Mouse (Mus musculus) neural tube, embryonic 11.5 days (tissue): ENCODE measurements around the gene Dapk1. TPM values are rescaled to one million over a fixed set of nuclear protein-coding genes. Genes with fewer than 3 reads are reported as not detected.

ENCODE experiments used
- ATAC-seq: fragments of 200-750 bp; cut with Nextera tagmentation; 2 replicates; pipeline ENCODE4 v1.8.0; 2017; ENCODE audit warnings: moderate number of reproducible peaks, mild to moderate bottlenecking, moderate TSS enrichment, moderate library complexity; ENCODE audit not compliant: insufficient read depth, low FRiP score, low TSS enrichment
- DNase-seq: peaks from one replicate; pipeline ENCODE4 v3.0.0-alpha.2; 2015; ENCODE audit warnings: low spot score
- H3K27ac ChIP-seq: fragments of 300-500 bp; sonication (generic); 2 replicates; pipeline ENCODE4 v1.5.1; 2014; ENCODE audit warnings: low read depth, mild to moderate bottlenecking, low read length
- H3K27me3 ChIP-seq: fragments of 300-500 bp; sonication (generic); 2 replicates; pipeline ENCODE4 v1.6.1; 2014; ENCODE audit warnings: mild to moderate bottlenecking, low read length, mixed read lengths; ENCODE audit not compliant: control insufficient read depth, insufficient read depth
- H3K36me3 ChIP-seq: fragments of 300-500 bp; sonication (generic); 2 replicates; pipeline ENCODE4 v1.6.1; 2014; ENCODE audit warnings: mild to moderate bottlenecking, low read length, moderate library complexity, mixed read lengths; ENCODE audit not compliant: control insufficient read depth, insufficient read depth
- H3K4me1 ChIP-seq: fragments of 300-500 bp; sonication (generic); 2 replicates; pipeline ENCODE4 v1.6.1; 2014; ENCODE audit warnings: low read length, mixed read lengths; ENCODE audit not compliant: control insufficient read depth, insufficient read depth
- H3K4me2 ChIP-seq: fragments of 300-500 bp; sonication (generic); 2 replicates; pipeline ENCODE4 v1.6.1; 2014; ENCODE audit warnings: low read depth, mild to moderate bottlenecking, moderate library complexity
- H3K4me3 ChIP-seq: fragments of 300-500 bp; sonication (generic); 2 replicates; pipeline ENCODE4 v1.5.1; 2014; ENCODE audit warnings: low read depth, low read length
- H3K9ac ChIP-seq: fragments of 300-500 bp; sonication (generic); 2 replicates; pipeline ENCODE4 v1.6.1; 2014; ENCODE audit warnings: mild to moderate bottlenecking, low read length
- H3K9me3 ChIP-seq: fragments of 300-500 bp; sonication (generic); 2 replicates; pipeline ENCODE4 v1.6.1; 2016; ENCODE audit warnings: low read length; ENCODE audit not compliant: control insufficient read depth
- WGBS: fragments of 180-500 bp; shearing (Covaris S2); extraction: QIAGEN DNeasy Blood & Tissue Kit; methylation state at CpG from one replicate; pipeline ENCODE4 v1.1.7; 2014; 5-methylcytosine and 5-hydroxymethylcytosine counted together
- polyA plus RNA-seq: library from polyadenylated mRNA; unstranded; fragments of >200 nt; fragmentation: Nextera tagmentation; extraction: Ambion mirVana; gene quantifications from 2 replicates; pipeline ENCODE4 v1.2.1, GENCODE M21; 2014

Dapk1 gene
- polyA plus RNA-seq, 1 experiment from 2014 or later = 21.6 TPM

DNA sequence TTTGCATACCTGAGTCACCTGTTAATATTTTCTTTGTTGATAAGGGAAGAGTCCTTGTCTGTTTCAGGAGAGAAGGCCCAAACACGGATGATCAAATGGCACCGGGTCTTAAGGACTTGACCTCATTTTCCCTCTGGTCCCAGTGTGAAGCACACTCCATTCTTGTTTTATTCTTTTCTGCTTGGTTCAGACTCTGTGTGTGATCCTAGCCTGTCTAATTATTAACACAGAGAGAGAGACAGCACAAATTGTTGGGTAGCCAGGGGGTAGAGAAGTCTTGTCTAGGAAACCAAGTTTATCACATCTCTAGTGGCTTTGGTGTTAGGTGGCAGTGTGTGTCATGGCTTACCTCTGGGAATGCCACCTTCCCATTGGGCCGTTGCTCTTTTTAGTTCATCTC lies 62.3 kb downstream of the Dapk1 start:
- 82% methylated on average over 3 of the region's 3 CpGs for WGBS
- Histone ChIP-seq H3K4me3 (no peak overlapping the region), H3K4me2 (no peak overlapping the region), H3K9me3 (no peaks in the 10 kb centered on the region), H3K36me3 (no peaks in the 10 kb centered on the region), H3K27ac (no peak overlapping the region), H3K4me1 (no peaks in the 10 kb centered on the region; the same call in 1 of the 2 replicates), H3K9ac (no peak overlapping the region), H3K27me3 (no peaks in the 10 kb centered on the region)
- ATAC-seq (no peak), DNase-seq (no peak)

DNA sequence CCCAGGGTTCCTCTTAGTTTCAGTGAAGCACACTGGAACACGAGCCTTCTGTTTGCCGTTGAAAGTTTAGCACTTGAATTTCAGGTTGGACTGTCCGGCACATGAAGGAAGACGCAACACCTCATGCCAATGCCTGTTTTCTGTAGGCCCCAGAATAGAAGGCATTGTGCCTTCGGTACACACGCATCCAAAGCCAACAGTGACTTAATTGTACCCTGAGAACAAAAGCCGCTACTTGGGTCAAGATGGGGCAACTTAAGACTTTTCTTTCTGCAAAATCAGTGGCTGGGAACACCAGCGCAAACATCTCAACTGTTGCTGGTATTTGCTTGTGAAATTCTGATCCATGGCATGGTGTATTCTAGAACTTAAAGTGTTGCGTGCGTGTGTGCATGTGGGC lies 63.1 kb downstream of the Dapk1 start:
- ATAC-seq (no peak), DNase-seq (no peak)
- Histone ChIP-seq H3K4me1 (no peaks in the 10 kb centered on the region; the same call in 1 of the 2 replicates), H3K27me3 (no peaks in the 10 kb centered on the region), H3K9ac (no peak overlapping the region), H3K9me3 (no peaks in the 10 kb centered on the region), H3K4me2 (no peak overlapping the region), H3K4me3 (no peak overlapping the region), H3K27ac (no peak overlapping the region), H3K36me3 (no peaks in the 10 kb centered on the region)
- WGBS = 90% methylated on average over 10 of the region's 10 CpGs

- Histone ChIP-seq H3K4me1 (no peaks in the 10 kb centered on the region), H3K9me3 (no peaks in the 10 kb centered on the region), H3K9ac (no peak overlapping the region), H3K27me3 (no peaks in the 10 kb centered on the region), H3K4me3 (no peak overlapping the region), H3K36me3 (no peaks in the 10 kb centered on the region), H3K4me2 (no peak overlapping the region), H3K27ac (no peak overlapping the region)
- ATAC-seq (no peak), DNase-seq (no peak)
- WGBS = 91% methylated on average over 4 of the region's 4 CpGs
These were observed 63.7 kb downstream of the Dapk1 start for GRCm38 (mm10) chr13:60665402-60665801.

DNA sequence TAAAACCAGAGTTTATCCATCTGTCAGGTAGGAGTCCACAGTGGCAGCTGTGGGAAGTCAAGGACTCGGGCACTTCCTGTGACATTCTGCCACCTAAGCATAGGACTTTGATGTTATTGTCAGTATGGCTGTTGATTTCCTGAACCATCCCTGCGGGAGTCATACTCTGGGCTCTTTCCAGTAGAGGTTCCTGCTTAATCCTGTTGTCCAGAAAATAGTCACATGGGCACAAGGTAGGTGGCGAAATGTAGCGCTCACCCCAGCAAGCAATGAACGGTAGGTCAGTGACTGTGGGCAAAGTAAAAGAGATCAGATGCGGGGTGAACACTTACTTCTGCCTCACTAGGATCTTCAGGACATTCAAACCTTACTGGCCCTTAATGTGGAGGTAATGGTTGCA lies 66.3 kb downstream of the Dapk1 start:
- no peaks in the 10 kb centered on the region for H3K4me1 ChIP-seq
- H3K36me3 ChIP-seq = no peaks in the 10 kb centered on the region
- 83% methylated on average over 6 of the region's 6 CpGs for WGBS
- H3K4me2 ChIP-seq = no peak overlapping the region
- no peaks in the 10 kb centered on the region for H3K9me3 ChIP-seq
- DNase-seq = no peak
- no peaks in the 10 kb centered on the region for H3K27me3 ChIP-seq
- H3K9ac ChIP-seq = no peak overlapping the region
- no peak overlapping the region for H3K27ac ChIP-seq
- ATAC-seq = no peak
- no peak overlapping the region for H3K4me3 ChIP-seq

- WGBS = 59% methylated on average over 10 of the region's 10 CpGs
- ATAC-seq = no peak
- H3K4me1 ChIP-seq = no peaks in the 10 kb centered on the region
- DNase-seq = no peak
- H3K4me2 ChIP-seq = no peak overlapping the region
- H3K36me3 ChIP-seq = no peaks in the 10 kb centered on the region
- no peak overlapping the region for H3K9ac ChIP-seq
- H3K27ac ChIP-seq = no peak overlapping the region
- H3K4me3 ChIP-seq = no peak overlapping the region
- H3K9me3 ChIP-seq = no peaks in the 10 kb centered on the region
- no peaks in the 10 kb centered on the region for H3K27me3 ChIP-seq
These were observed 68.9 kb downstream of the Dapk1 start for GRCm38 (mm10) chr13:60670605-60671004.

DNA sequence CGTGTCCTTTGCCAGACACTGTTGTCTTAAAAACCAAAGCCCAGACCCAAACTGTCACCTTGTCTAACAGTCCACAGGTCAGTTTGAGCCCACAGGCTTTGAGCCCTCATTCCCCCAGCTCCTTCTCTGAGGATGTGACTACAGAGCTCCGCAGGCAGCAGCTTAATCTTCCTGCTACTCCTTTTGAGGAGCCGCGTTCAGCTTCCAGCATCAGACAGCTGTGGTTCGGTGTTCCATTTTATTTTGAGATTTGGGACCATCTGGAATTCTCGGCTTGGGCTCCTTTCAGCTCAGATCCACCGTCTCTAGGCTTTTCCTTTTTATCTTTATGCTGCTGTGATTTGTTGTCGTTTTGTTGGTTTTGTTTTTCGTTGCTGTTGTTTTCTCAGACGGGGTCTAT lies 69.5 kb downstream of the Dapk1 start:
- Histone ChIP-seq H3K4me3 (no peak overlapping the region), H3K27me3 (no peaks in the 10 kb centered on the region), H3K27ac (no peak overlapping the region), H3K9ac (no peak overlapping the region), H3K4me1 (no peaks in the 10 kb centered on the region), H3K9me3 (no peaks in the 10 kb centered on the region), H3K36me3 (no peaks in the 10 kb centered on the region), H3K4me2 (no peak overlapping the region)
- DNase-seq (no peak), ATAC-seq (no peak)
- 59% methylated on average over 10 of the region's 10 CpGs for WGBS

DNA sequence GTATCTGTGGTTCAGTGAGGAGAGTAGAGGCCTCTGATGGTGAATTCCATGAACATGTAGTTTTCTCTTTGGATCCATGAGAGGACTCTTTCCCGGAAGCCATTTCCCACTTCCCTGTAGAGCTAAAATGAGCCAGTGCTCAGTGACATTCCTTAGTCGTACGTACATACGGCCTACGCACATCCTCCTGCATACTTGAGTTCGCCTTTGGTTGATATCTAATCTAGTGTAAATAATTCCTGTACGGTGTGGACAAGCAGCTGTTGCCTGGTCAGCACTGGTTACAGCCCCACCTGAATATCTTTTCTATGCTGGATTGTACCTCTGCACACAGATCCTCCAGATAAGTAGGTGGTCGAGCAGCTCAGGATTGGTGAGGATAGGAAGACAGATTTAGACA lies 70.5 kb downstream of the Dapk1 start:
- H3K36me3 ChIP-seq = no peaks in the 10 kb centered on the region
- H3K4me3 ChIP-seq = no peak overlapping the region
- H3K4me1 ChIP-seq = no peaks in the 10 kb centered on the region
- WGBS = 86% methylated on average over 8 of the region's 8 CpGs
- ATAC-seq (no peak), DNase-seq (no peak)
- no peak overlapping the region for H3K4me2 ChIP-seq
- H3K9me3 ChIP-seq = no peaks in the 10 kb centered on the region
- no peak overlapping the region for H3K9ac ChIP-seq
- no peaks in the 10 kb centered on the region for H3K27me3 ChIP-seq
- no peak overlapping the region for H3K27ac ChIP-seq

DNA sequence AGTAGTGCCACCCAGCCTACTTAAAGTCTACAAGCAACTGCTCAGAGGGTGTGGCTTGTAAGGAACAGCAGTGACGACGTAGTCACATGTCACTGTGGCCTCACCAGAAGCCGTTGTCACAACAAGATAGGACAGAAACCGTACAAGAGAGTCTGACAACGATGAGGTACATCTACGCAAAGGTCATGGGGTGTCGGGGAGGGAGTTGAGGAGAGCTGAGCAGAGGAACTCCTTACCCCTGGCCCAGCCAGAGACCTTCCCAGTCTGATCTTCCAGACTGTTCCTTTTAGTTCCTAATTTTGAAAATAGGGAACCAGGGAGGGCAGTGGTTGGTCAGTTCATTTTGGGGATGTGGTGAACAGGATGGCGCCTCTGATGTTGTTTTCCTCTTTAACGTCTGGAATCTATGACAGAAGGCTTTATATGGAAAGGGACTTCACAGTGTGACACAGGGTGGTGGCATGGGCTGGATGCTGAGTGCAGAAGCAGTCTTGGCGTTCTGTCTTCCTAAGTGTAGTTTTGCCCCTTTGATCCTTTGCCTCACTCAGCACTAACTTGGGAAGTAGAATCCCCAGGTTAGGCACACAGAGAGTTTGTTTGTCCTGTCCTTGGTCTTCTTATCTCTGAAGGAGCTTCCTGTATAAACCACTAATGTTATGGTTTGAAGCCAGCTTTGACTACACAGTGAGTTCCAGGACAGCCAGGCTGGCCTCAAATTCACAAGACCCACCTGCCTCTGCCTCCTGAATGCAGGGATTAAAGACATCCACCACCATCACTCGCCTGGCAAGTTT lies 71.3 kb downstream of the Dapk1 start:
- Histone ChIP-seq H3K4me1 (no peaks in the 10 kb centered on the region), H3K36me3 (no peaks in the 10 kb centered on the region), H3K9ac (no peak overlapping the region), H3K9me3 (no peaks in the 10 kb centered on the region), H3K4me3 (no peak overlapping the region), H3K27ac (no peak overlapping the region), H3K4me2 (no peak overlapping the region), H3K27me3 (no peaks in the 10 kb centered on the region)
- WGBS = 91% methylated on average over 11 of the region's 11 CpGs
- DNase-seq = no peak
- ATAC-seq = no peak

DNA sequence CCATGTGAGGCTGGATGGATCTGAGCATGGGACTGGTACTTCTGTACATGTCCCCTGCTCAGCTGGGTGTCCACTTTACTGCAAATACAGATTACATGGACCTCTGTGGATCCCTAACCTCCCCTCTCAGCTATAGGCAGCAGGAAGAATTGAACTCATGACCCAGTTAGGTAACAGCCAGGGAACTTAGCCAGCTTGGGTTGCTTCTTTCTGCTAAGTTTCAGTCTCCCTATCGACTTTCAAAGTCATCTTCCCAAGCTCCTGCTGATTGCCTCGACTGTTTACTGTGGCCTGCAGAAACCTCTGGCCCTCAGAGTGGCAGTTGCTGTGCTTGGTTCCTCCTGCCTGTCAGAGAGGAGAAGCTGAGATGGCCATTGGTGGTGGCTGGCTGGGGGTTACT lies 72.6 kb downstream of the Dapk1 start:
- H3K4me2 ChIP-seq = no peak overlapping the region
- H3K27me3 ChIP-seq = no peaks in the 10 kb centered on the region
- H3K9me3 ChIP-seq = no peaks in the 10 kb centered on the region
- DNase-seq (no peak), ATAC-seq (no peak)
- H3K36me3 ChIP-seq = no peaks in the 10 kb centered on the region
- no peak overlapping the region for H3K27ac ChIP-seq
- no peaks in the 10 kb centered on the region for H3K4me1 ChIP-seq
- no peak overlapping the region for H3K4me3 ChIP-seq
- 39% methylated on average over 2 of the region's 2 CpGs for WGBS
- H3K9ac ChIP-seq = no peak overlapping the region
